Mouse (Mus musculus): ENCODE results near the gene Dpf1.
A peak's percentile ranks its signal among the peaks of the same experiment; 100 is the strongest.

DNA sequence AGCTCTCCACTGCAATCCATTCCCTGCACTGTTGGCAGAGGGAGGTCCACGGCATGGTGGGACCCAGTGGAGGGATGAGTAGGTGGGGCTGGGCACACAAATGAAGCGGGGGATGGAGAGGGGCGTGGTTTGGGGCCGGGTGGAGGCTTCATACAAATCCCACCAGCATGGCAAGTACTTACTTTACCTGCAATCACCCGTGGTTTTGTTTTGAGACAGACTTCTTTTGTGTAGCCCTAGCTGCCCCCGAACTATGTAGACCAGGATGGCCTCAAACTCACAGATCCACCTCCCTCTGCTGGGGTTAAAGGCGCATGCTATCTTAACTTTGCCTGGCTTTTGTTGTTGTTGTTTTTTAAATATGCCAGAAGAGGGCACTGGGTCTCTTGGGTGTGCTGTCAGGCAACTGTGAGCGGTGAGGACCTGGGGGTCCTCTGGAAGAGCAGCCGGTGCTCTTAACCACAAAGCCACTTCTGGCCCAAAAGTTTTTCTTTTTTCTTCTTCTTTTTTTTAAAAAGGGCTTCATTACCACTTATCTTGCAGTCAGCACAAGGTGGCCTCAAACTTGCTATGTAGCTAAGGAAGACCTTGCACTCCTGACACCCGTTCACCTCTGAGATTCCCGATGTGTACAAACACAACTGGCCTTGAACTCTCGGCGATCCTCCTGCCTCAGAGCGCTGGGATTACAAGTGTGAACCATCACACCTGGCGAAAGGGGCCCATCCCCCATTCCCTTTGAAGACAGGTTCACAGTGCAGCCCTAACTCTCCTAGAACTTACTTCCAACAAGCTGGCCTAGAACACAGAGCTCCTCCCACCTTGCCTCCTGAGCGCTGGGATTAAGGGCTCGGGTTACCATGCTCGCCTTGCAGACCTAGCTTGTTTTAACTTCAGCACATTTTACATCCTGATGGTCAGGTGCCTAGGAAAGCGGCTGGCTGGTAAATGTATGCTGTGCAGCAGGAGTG, 15.9 kb downstream of the Dpf1 start:
- TF ChIP-seq CTCF (IDR thresholded peaks at IDR 0.05; ENCODE audit: low read depth), result peak; percentile 17; the same call in 1 of the 2 replicates
- TF ChIP-seq EP300 (IDR thresholded peaks at IDR 0.05; ENCODE audit: low read depth), result no peak

Measured in heart, postnatal 0 days (tissue).